Mouse (Mus musculus) forebrain, postnatal 0 days (tissue): ENCODE measurements at regions not wholly inside any gene's neighbourhood (a gene's known extent, or its start where the extent isn't known, plus 50 kb on each side); places are given as distances from the start of the nearest gene placed in this dataset.

ENCODE experiments used
- ATAC-seq: fragments of 200-750 bp; cut with Nextera tagmentation; 2 replicates; pipeline ENCODE4 v1.8.0; 2017; ENCODE audit warnings: mild to moderate bottlenecking, moderate library complexity
- DNase-seq: peaks from one replicate; pipeline ENCODE4 v3.0.0-alpha.2; 2015
- H3K27ac ChIP-seq: fragments of 300-500 bp; sonication (generic); 2 replicates; pipeline ENCODE4 v1.5.1; 2014; ENCODE audit warnings: low read depth, mild to moderate bottlenecking, antibody characterized with exemption, low read length, moderate library complexity, mixed read lengths
- H3K27me3 ChIP-seq: fragments of 300-500 bp; sonication (generic); 2 replicates; pipeline ENCODE4 v1.6.1; 2014; ENCODE audit warnings: mild to moderate bottlenecking, low read length, mixed read lengths; ENCODE audit not compliant: insufficient read depth
- H3K36me3 ChIP-seq: fragments of 300-500 bp; sonication (generic); 2 replicates; pipeline ENCODE4 v1.6.1; 2014; ENCODE audit warnings: mild to moderate bottlenecking, moderate library complexity; ENCODE audit not compliant: insufficient read depth
- H3K4me1 ChIP-seq: fragments of 300-500 bp; sonication (generic); 2 replicates; pipeline ENCODE4 v1.6.1; 2014; ENCODE audit warnings: antibody characterized with exemption; ENCODE audit not compliant: insufficient read depth
- H3K4me2 ChIP-seq: fragments of 300-500 bp; sonication (generic); 2 replicates; pipeline ENCODE4 v1.6.1; 2014; ENCODE audit warnings: low read depth, mild to moderate bottlenecking, moderate library complexity
- H3K4me3 ChIP-seq: fragments of 300-500 bp; sonication (generic); 2 replicates; pipeline ENCODE4 v1.5.1; 2014; ENCODE audit warnings: low read depth, low read length, mixed read lengths
- H3K9ac ChIP-seq: fragments of 300-500 bp; sonication (generic); 2 replicates; pipeline ENCODE4 v1.6.1; 2014; ENCODE audit warnings: mild to moderate bottlenecking
- H3K9me3 ChIP-seq: fragments of 300-500 bp; sonication (generic); 2 replicates; pipeline ENCODE4 v1.6.1; 2016; ENCODE audit warnings: low read length
- CTCF ChIP-seq: sonication (generic); IDR thresholded peaks from 2 replicates; pipeline ENCODE4 v1.5.1; 2016; ENCODE audit warnings: antibody characterized with exemption, control low read depth, low read depth
- WGBS: fragments of 180-500 bp; shearing (Covaris S2); extraction: QIAGEN DNeasy Blood & Tissue Kit; methylation state at CpG from one replicate; pipeline ENCODE4 v1.1.7; 2014; 5-methylcytosine and 5-hydroxymethylcytosine counted together

DNA sequence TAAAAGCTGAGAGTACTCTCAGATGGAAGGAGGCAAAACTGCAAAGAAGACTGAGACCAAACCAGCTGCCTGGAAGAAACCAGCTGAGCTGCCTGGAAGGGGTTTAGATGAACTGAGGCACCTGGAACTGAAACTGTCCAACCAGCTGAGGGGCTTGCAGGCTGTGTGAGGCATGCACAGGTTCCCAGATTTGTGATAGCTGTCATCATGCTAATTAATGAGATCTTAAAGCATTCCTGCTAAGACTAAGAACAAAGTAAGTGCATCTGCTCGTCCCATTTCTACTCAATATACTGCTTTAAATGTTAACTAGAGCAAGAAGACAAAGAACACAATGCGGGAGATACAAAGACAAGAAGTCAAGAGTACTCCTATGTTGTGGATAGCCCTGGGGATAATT, 71.1 kb upstream of the Spred1 start:
- WGBS, result 67% methylated on average over 2 of the region's 2 CpGs
- no peak for ATAC-seq

DNA sequence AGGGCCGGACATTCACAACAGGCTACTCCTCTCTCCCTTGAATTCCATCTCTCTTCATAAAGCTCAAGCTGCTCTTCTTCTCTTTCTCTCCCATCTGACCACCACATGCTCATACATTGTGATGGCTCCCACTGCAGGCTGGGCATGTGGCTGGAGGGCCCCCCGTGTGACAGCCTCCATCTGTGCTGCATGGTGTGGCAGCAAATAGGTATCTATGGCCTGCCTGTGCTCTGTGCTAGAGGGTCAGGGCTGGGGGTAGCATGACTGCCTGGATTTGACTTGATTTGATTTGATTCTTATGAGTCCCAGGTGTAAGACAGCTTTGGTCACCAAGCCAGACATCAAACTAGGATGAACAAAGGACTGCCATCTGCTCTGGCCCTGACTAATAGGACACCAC, 57.0 kb upstream of the Spred1 start:
- TF ChIP-seq CTCF, result no peak
- DNase-seq (no peak), ATAC-seq (no peak)
- H3K4me1 ChIP-seq, result no peaks in the 10 kb centered on the region
- no peaks in the 10 kb centered on the region for H3K9me3 ChIP-seq
- no peak overlapping the region for H3K9ac ChIP-seq
- H3K4me2 ChIP-seq, result no peak overlapping the region
- no peak overlapping the region for H3K4me3 ChIP-seq
- no peak overlapping the region for H3K27ac ChIP-seq
- 85% methylated on average over 2 of the region's 2 CpGs for WGBS
- H3K27me3 ChIP-seq, result no peaks in the 10 kb centered on the region
- H3K36me3 ChIP-seq, result no peaks in the 10 kb centered on the region

More for the DNA sequence above, 71.1 kb upstream of the Spred1 start:
- no peaks in the 10 kb centered on the region for H3K9me3 ChIP-seq
- H3K27ac ChIP-seq, result no peak overlapping the region
- H3K4me2 ChIP-seq, result no peak overlapping the region
- no peak for TF ChIP-seq CTCF
- DNase-seq, result no peak
- no peaks in the 10 kb centered on the region for H3K27me3 ChIP-seq
- no peaks in the 10 kb centered on the region for H3K4me1 ChIP-seq
- no peak overlapping the region for H3K4me3 ChIP-seq
- no peak overlapping the region for H3K9ac ChIP-seq
- no peaks in the 10 kb centered on the region for H3K36me3 ChIP-seq

DNA sequence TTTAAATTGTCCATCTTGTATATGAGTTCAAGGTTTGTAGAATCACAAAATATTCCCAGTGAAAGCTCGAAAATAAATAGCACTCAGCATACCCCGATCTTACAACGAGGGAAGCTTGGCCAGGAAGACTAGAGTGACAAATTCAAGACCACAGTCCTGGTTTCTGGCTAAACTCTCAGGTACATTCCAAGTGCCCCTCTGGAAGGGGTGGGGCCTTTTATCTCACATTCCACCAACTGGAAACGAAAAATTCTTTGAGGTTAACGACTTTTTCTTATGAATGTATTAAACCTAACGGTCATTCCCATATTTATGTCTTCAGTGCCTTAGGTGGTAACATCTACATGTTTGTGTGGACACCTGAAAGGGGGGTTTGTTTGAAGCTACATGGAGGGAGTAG, 50.8 kb upstream of the Spred1 start:
- 86% methylated on average over 6 of the region's 6 CpGs for WGBS
- H3K4me3 ChIP-seq, result no peak overlapping the region
- ATAC-seq (no peak), DNase-seq (no peak)
- H3K27me3 ChIP-seq, result no peaks in the 10 kb centered on the region
- no peak overlapping the region for H3K27ac ChIP-seq
- H3K4me2 ChIP-seq, result no peak overlapping the region
- no peak for TF ChIP-seq CTCF
- no peak overlapping the region for H3K9ac ChIP-seq
- no peaks in the 10 kb centered on the region for H3K9me3 ChIP-seq
- no peaks in the 10 kb centered on the region for H3K36me3 ChIP-seq
- H3K4me1 ChIP-seq, result no peaks in the 10 kb centered on the region

DNA sequence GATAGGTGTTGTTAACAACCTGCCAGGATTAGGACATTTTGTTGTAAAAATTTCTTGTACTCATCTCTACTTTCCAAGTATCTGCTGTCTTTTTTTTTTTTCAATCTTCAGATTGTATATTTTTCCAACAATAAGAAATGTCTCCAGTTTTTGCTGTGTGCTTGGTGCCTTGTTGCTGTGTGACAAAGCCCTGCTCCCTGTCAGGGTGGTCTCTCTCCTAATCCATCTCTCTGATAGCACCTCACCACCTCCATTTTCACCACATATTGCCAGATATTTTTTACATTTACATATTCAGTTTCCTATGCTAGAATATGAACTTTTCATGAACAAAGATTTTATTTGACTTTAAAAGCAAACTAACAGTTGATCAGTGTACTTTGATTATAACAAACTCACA, 50.1 kb upstream of the Spred1 start:
- Histone ChIP-seq H3K4me3 (no peak overlapping the region), H3K27ac (no peak overlapping the region), H3K4me2 (no peak overlapping the region), H3K4me1 (no peaks in the 10 kb centered on the region), H3K27me3 (no peaks in the 10 kb centered on the region), H3K36me3 (no peaks in the 10 kb centered on the region), H3K9me3 (no peaks in the 10 kb centered on the region), H3K9ac (no peak overlapping the region)
- TF ChIP-seq CTCF, result no peak
- no peak for ATAC-seq
- DNase-seq, result no peak
